Mouse (Mus musculus) layer of hippocampus, adult 11-12 months (tissue): ENCODE results near the gene Akt3.

Experiments used
- DNase-seq: peaks from one replicate; pipeline ENCODE4 v3.0.0; 2022; ENCODE audit warnings: low spot score

Akt3 gene

DNA sequence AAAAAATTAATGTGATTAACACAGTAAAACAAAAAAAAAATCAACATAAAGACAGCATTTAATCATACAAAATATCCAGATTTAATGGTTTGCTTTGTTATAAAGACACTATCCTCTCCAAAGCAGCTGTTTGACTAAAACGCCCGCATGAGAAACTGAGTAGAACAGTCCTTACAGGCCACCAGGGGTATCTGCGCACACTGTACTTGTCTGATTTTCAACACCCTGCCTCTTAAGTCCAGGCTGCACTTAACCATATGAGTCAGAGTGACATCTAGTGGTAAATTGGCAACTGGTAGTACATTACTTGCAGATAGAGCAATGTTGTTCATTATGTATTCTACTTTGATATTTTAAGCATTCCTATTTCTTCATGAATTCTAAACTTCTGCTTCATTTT, 69.3 kb downstream of the Akt3 start:
- peak; percentile 37 for DNase-seq

DNA sequence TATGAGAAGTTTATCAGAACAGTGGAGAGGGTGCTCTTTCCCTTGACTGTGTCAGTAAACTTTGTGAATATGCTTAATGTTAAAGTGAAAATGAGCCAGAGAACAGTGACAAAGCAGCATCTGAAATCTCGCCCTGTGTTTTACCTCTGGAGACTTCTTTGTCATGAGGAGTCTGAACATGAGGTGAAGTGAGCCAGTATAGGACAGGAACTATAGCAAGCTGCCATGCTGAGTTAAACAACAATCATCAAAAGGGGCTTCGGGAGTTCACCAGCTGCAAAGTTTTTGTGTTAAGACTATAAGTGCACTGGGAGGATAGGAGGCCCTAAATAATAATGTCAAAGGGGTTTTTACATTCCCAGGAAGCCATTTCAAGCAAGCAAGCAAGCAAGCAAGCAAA, 71.3 kb downstream of the Akt3 start:
- DNase-seq: no peak

DNA sequence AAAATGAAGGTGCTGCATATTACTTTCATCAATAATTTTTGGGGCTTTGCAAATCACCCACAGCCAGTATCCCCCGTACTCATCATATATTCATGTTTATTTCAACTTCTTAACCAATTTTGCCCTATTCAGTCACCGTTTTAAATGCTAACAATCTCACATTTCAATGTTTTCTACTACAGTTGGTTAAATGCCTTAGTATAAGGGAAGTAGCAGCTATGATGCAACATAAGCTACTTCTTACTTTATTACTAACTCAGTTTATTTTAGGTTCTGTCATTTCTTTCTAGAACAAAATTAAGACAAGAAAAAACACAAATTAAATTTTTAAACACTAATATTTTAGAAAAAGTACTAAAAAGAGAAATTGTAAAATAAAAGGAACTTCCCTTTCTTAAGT, 78.4 kb downstream of the Akt3 start:
- DNase-seq: no peak

DNA sequence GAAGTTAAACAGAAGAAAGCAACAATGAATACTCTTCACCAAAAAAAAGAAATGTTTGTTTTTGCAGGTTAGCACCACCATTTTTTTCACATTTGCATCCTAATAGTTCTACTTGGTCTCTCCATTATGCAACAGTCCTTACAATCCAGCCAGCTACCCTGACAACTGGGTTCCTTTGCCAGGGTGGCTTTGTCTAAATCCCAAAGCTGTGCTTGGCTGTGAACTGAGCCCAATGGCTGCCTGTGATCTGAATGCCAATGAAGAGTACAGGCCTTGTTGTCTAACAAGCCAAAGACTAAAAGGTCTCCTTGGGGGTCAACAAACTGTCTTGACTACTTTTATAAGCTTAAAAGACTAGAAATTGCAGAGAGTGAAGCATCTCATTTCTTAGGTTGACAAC, 82.6 kb downstream of the Akt3 start:
- peak; percentile 69 for DNase-seq

DNA sequence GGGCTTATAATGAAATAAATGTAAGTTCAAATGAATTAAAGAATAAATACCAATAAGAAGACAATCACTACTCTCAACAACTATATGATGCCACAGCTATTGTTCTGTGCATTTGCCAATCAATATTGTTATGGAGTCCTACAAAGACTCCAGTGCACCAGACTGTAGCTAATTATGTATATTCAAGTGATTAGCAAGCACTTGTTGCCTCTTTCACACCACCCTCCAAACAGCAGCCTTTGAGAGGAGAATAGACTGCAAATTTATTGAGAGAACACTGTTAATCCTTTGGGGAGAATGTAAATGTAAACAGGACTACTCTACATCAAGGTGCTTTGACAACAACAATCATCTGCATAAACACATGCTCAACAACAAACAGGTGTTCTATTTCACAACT, 86.7 kb downstream of the Akt3 start:
- no peak for DNase-seq

DNA sequence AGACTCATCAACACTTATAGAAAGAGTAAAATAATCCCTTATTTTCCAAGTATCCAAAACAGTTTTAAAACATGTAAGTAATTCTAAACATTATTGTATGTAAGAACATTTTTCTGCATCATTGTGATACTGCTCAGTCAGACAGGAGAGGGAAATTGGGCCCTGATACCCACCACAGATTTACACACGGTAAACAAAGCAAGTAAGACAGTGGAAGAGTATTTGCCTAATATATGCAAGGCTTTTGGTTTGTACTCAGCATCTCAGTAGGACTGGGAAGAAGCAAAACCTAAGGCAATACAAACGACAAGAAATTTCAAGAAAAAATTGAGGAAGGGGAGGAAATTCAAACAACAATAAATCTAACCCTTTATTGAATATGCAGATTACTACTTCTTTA, 92.2 kb downstream of the Akt3 start:
- DNase-seq: no peak

DNA sequence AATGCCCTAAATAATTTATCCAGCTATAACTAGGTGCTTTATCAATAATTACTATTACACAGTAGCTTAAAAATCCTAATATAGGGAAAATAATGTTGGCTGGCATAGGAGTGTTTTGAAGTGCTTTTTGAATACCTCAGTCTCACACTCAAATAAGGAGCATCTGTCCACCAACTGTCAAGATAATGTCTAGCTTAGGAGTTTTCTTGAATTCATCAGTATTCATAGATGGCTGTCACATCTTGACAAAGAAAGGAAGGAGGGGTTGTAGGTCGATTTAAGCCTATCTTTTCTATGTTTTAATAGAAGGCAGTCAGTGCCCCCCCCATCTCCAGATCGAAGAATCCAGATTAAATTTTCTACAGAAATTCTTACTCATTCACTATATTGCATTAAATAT, 92.7 kb downstream of the Akt3 start:
- DNase-seq: no peak

DNA sequence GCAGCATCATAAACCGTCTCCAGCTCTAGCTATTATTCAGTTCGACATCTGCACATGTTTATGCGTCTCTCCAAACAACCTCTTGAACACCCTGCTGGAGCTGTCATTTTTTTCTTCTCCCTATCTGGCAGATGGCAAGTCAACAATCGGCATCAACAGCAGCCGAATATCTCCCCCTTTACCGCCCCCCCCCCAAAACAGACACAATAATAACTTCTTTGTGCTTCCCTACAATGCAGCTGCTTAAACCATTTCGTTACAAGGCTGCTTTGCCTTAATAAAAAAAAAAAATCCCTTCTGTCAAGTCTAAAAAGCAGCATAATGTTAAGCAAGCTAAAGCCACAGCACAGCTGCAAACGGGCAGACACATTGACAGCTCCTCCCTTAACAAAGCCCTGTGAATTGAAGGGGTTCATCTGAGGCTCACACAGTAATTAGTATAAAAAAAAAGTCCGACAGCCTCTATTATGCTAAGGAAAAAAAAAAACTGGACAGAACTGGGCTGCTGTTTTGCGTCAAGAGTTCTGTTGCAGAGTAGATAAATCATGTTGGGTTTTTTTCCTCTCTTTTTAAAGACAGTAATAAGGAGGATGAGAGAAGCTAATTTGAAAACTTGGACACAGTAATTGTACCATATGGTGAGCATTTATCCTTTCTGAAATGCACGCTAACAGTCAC, 107.5 kb downstream of the Akt3 start:
- no peak for DNase-seq

DNA sequence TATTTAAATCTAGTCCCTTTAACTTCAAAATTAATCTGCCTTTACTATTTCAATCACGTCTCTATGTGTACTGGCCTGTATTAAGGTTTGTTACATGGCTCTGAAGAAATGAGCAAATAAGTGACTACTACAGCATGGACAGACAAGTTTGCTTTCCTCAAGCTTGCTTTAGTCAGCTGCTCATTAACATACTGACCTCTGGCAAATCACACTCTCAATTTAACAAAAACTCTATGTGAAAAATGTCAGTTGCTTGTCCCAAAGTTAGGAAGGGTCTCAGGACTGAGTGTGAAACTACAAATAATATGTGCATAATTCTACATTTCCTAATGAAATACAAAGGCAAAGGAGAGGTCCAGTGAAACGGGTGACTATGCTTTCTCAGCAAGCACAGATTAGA, 109.3 kb downstream of the Akt3 start:
- DNase-seq: no peak

DNA sequence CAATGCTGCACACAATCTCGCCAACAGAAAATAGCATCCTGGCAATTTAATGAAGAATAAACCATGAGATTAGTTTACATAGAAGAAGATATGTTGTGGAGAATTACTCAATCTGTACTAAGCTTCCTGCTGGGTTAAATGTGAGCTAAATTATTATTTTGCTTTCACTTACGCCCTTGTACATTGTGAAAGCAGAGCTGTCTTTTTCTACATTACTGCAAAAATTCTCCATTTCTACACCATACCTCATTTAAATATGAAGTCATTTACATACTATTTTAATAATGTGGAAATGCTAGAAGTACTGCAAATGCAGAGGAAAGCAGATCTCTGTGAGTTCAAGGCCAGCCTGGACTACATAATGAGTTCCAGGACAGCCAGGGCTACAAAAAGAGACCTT, 116.5 kb downstream of the Akt3 start:
- no peak for DNase-seq

DNA sequence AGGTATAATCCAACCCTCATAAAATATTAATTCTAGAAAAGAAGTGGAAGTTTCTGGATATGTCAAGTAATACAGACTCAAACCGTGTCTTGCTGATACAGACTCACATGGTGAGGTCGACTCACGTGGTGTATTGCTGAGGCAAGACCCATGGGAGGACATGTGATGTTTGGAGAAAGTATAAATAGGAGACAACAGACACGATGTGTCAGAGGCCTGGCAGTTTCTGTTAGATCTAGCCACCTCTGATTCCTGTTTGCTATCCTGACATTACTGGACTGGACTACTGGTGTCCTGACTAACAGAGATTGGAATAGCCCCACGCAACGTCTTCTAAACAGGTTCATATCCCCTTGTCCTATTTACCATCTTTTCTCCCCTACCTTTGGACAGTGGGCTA, 118.4 kb downstream of the Akt3 start:
- DNase-seq: no peak

DNA sequence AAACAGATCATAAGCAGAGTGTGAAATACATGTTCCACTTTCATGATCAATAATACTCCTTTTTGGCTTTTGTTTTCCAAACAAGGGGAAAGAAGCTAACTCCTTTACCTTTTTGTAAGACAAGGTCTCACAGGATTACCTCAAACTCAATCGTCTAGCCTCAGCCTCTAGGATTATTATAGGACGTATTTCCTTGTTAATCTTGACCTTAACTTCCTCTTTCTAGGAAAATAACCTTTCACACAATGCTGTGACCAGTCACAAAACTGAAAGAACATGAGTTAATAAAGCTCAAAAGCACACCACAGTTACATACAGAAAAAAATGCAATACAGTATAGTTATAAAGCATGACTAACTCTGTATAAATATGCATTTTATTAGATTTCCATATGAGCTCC, 126.5 kb downstream of the Akt3 start:
- no peak for DNase-seq

DNA sequence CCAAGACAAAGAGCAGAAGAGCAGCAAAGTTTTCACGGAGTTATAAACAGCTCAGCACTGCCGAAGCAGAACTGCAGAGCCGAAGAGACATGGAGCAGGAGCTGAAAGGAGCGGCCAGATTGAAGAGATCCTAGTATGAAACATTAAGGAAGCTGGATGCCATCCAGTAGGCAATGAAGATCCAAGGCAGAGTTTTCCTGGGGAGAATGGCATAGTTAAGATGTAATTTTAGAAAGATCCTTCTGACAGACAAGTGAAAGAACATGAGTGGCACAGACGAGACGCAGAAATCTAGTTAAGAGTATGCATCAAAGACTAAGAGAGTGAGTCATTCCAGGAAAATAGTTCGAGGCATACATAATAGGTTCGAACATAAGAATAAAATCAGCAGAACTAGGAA, 131.3 kb downstream of the Akt3 start:
- DNase-seq: no peak

DNA sequence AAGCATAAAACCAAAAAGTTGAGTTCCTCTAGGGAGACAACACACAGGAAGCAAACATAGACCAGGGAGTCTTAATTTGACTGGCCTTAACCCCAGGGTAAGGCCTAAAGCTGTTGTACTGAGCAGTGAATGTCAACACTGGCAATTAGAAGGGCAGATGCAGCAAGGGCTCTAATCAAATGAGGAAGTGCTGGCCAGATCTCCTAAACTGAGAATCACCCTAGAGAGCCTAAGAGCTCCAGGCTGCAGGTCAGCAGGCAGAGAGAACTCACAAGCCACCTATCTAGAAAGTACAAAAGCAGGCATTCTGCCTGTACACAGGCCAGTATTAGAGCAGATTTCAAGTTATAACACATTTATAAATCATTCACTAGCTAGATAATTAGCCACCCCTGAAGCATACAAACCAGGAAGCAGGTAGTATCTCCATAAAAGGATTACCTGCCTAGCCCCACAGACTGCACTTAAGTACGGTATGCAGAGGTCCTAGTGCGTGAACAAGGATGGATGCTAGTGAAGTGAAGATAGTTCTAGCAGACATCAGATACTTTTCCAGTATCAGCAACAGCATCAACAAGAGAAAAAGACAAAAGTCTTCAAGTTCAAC, 147.2 kb downstream of the Akt3 start:
- no peak for DNase-seq

DNA sequence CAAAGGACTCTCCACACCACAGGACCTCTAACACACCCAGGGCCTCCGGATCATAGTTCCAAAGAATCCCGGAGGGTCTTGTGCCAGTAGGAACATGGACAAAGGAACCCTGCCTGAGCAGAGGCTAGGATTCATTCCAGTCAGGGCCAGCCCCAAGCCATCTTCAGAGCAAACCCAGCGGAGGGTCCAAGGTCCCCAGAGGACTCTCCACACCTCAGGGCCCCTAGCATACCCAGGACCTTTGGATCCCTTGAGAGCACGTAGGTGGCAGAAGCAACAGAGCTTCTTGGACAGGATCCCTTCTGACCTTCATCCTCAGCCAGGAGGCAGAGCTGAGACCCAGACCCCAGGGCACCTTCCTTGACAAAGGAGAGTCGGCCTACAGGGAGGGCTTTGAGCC, 167.5 kb downstream of the Akt3 start:
- no peak for DNase-seq

DNA sequence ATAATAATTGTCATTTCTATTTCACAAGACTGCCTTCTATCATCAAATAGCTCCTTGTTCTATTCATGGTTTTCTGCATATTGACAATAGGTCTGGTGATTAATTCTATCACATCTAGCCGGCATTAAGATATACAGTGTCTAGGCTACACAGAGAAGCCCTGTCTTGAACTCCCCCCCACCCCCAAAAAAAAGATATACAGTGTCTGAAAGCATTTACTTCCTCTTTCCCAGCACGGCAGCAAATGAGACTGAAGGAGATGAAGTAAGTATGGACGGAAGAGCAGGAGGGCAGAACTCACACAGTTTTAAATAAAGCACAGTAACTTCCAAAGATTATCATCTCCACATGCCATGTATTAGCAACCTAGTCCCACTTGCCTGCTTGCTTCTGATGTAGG, 168.5 kb downstream of the Akt3 start:
- DNase-seq: no peak

DNA sequence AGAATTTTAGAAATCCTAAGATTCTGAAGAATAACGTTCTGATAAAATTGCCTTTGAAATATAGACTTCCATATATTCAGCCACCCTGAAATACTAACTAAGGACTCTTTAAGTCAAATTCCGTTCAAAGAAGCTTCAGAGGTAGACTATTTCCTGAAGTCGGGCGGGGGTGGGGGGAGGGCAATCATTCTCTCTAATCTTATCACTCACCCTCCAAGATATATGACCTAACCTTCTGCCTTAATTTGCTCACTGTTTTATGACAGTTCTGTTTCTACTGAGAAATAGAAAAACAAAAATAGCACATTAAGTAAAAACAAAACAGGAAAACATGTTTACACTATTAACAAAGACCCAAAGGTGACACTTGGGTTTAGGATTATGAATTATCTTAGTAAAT, 169.0 kb downstream of the Akt3 start:
- no peak for DNase-seq

DNA sequence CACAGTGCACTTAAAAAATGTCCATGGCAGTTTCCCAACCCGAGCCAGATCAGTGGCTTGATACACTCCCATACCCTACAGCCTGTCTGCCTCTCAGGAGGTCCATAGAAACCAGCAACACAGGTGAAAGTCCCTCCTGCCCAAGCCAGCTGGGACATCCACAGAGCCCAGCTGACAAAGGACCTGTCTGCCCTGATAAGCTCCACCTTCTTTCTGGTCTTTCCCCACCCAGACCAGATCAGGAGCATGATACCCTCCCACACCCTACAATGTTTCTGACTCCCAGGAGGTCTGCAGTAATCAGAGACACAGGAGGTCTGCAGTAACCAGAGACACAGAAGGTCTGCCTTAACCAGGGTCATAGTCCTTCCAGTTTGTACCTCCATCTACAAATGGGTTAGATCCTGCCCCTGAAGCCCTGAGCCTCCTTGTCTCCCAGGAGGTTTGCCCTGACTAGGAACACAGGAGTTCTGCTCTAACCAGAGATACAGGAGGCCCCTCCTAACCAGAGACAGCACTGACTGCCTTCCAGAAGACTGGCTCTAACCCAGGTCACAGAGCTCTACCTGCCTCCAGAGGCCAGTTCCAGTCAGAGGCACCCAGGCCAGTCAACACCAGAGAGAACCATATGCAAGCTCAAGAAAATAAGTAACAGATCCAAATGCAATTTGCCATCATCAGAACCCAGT, 175.9 kb downstream of the Akt3 start:
- DNase-seq: no peak

DNA sequence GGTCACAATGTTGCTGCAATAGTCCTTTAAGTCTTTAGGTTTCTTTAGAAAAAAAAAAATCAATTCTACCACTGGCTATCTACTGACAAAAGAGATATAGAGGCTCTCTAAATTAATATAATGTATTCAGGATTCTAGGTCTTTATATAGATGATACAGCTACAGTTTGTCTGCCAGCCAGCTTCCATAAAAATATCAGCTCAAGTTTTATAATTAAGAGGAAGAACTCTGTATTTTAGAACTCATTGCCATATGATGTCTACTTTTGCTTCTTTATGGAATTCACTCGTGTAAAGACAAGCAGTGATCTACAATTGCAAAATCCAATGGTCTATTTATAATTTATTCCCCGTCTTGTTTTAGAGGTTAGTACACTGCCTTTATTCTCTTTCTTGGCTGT, 188.8 kb downstream of the Akt3 start:
- no peak for DNase-seq

DNA sequence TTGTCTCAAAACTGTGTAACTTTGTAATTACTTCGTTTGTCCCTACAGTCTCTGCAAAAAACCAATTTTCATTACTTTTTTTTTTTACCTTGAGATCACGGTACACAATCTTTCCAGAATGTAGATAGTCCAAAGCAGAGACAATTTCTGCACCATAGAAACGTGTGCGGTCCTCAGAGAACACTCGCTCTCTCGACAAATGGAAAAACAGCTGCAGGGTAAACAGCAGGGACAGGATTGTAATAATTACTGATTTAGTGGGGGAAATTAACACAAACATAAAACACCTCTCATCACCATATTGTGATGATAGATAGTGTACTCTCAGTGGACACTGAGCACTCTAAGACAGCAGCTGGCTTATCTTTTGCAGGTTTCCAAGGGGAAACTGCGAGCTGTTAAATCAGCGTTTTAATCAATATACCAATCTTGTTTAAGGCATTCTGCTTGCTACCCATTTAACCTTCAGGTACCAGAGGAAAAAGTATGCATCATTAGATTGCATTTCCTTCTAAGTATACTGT, 190.8 kb downstream of the Akt3 start:
- DNase-seq: no peak

DNA sequence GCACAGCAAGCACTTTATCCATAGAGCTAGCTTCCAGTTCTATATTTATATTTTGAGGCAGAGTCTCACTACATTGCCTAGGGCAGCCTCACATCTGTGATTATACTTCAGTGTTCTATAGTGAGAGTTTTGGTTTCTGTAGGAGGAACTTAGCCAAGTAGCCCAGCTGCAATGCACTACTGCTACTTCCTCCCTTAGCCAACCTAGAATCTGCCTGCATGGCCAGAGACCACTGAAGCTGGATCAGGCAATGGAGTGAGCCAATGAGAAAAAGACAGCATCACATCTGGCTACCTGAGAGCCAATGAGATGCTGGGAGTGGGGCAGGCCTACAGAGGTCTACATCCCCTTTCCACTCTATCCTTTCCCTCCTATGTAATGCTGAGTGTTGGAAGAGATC, 192.3 kb downstream of the Akt3 start:
- no peak for DNase-seq

DNA sequence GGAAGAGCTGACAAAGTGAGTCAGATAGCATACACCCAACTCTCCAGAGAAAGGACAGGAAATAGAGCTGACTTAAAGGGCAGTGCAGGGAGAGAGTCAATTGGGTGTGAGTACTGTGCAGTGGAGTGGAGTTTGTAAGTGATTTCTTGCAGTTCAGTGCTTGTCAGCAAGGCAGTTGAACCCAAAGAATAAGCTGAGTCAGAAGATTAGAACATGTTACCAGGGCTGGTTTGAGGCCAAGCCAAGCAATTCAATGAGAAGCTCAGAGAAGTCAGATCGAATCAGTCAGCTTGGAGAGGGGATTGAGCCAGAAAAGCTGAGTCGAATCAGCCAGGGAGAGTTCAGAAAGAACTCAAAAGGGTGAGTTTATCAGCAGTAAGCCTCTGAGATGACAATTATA, 196.2 kb downstream of the Akt3 start:
- DNase-seq: no peak

DNA sequence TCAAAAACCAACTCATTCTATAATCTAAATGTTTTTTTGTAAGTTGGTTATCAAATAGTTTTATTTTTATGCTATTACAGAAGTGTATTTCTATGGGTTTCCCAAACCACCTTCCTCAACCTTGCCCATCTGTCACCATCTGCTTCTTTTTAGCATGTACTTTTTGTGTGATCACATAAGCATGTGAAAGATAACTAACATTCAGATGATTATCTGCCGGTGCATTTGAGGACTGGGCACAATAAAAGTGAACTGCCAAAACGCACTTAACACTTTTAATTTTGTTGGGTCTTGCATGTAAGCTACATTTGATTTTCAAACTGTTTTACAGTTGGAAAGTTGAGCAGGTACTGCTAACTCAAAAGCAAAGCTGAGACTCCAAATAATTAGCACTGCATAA, 203.1 kb downstream of the Akt3 start:
- no peak for DNase-seq
